Mouse (Mus musculus) MEL (cell line): Measurements from ENCODE around the gene Gak.

Experiments
- NRF1 ChIP-seq: IDR thresholded peaks from 2 replicates; pipeline ENCODE4 v1.6.1; 2014; ENCODE audit warnings: low read depth, mild to moderate bottlenecking, inconsistent platforms, low read length, improper control_type of control experiment, moderate library complexity; ENCODE audit not compliant: poor library complexity, insufficient read depth, severe bottlenecking
- POLR2AphosphoS2 ChIP-seq: IDR thresholded peaks from 2 replicates; pipeline ENCODE4 v1.6.1; 2011; ENCODE audit warnings: low read length, improper control_type of control experiment
- SIN3A ChIP-seq: IDR thresholded peaks from 2 replicates; pipeline ENCODE4 v1.6.1; 2012; ENCODE audit warnings: low read length, improper control_type of control experiment, inconsistent platforms
- USF2 ChIP-seq, 2 experiments: IDR thresholded peaks; 2 replicates each; pipeline ENCODE4 v1.6.1; 2011 to 2012; ENCODE audit warnings: improper control_type of control experiment in 2 of 2, low read length in 2 of 2, borderline replicate concordance in 1 of 2, inconsistent platforms in 1 of 2, low read depth in 1 of 2, mild to moderate bottlenecking in 1 of 2; ENCODE audit not compliant: insufficient read depth in 1 of 2

DNA sequence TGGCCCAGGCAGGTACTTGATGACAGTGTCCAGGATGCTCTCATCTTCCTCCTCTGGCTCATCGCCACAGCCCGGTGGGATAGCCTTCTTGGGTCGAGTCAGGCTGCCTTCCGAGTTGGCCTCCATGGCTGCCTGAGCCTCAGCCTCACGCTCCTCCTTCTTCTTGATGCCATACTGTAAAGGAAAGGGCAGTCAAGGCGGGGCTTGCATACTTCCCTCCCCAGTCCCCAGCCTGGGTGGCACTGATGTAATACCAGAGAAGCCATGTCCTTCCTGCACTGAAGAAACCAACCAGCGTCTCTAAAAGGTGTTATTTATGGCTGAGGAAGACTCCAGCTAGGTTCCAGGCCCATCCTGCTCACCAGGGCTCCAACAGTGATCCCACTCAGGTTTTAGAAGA lies 109.4 kb downstream of the Gak start:
- no peak for TF ChIP-seq SIN3A
- no peak for TF ChIP-seq NRF1
- TF ChIP-seq POLR2AphosphoS2, result no peak
- TF ChIP-seq USF2 (IDR thresholded peaks at IDR 0.05; ENCODE audit: borderline replicate concordance in 1 of 2, insufficient read depth in 1 of 2, low read depth in 1 of 2, low read length in 2 of 2), result no peak
